Mouse (Mus musculus) liver, embryonic 11.5 days (tissue): ENCODE results near the gene Gtf2f2. TPM values are rescaled to one million over a fixed set of nuclear protein-coding genes. Genes with fewer than 3 reads are reported as not detected.
"Not testable (repeated sequence)": the region's sequence is repeated elsewhere in the genome, so short reads cannot be mapped to it uniquely, and the experiment has no call there.

Experiments used
- ATAC-seq: fragments of 200-750 bp; cut with Nextera tagmentation; replicated peaks from 2 replicates; pipeline ENCODE4 v1.8.0; 2017; ENCODE audit warnings: moderate number of reproducible peaks, mild to moderate bottlenecking, moderate TSS enrichment, moderate library complexity; ENCODE audit not compliant: low FRiP score
- DNase-seq: peaks from one replicate; pipeline ENCODE4 v3.0.0-alpha.2; 2017; ENCODE audit warnings: low spot score
- H3K27ac ChIP-seq: fragments of 300-500 bp; sonication (generic); 2 replicates; pipeline ENCODE4 v1.5.1; 2014; ENCODE audit warnings: mild to moderate bottlenecking, low read depth, low read length, control low read depth
- H3K27me3 ChIP-seq: fragments of 300-500 bp; sonication (generic); replicated peaks from 2 replicates; pipeline ENCODE4 v1.6.1; 2014; ENCODE audit warnings: low read length, mixed read lengths; ENCODE audit not compliant: control insufficient read depth, insufficient read depth
- H3K36me3 ChIP-seq: fragments of 300-500 bp; sonication (generic); 2 replicates; pipeline ENCODE4 v1.6.1; 2014; ENCODE audit warnings: mild to moderate bottlenecking, low read length, moderate library complexity, mixed read lengths; ENCODE audit not compliant: control insufficient read depth, insufficient read depth
- H3K4me1 ChIP-seq: fragments of 300-500 bp; sonication (generic); replicated peaks from 2 replicates; pipeline ENCODE4 v1.6.1; 2014; ENCODE audit warnings: low read length, mixed read lengths; ENCODE audit not compliant: control insufficient read depth, insufficient read depth
- H3K4me2 ChIP-seq: fragments of 300-500 bp; sonication (generic); 2 replicates; pipeline ENCODE4 v1.6.1; 2014; ENCODE audit warnings: mild to moderate bottlenecking, control low read depth, moderate library complexity
- H3K4me3 ChIP-seq: fragments of 300-500 bp; sonication (generic); 2 replicates; pipeline ENCODE4 v1.5.1; 2014; ENCODE audit warnings: low read depth, low read length, control low read depth
- H3K9ac ChIP-seq: fragments of 300-500 bp; sonication (generic); 2 replicates; pipeline ENCODE4 v1.6.1; 2014; ENCODE audit warnings: low read depth, low read length, control low read depth
- H3K9me3 ChIP-seq: fragments of 300-500 bp; sonication (generic); 2 replicates; pipeline ENCODE4 v1.6.1; 2016; ENCODE audit warnings: low read length, inconsistent platforms, mixed read lengths; ENCODE audit not compliant: control insufficient read depth
- WGBS: fragments of 180-500 bp; shearing (Covaris S2); extraction: QIAGEN DNeasy Blood & Tissue Kit; methylation state at CpG from one replicate; pipeline ENCODE4 v1.1.7; 2014; 5-methylcytosine and 5-hydroxymethylcytosine counted together
- polyA plus RNA-seq: library from polyadenylated mRNA; unstranded; fragments of >200 nt; fragmentation: Nextera tagmentation; extraction: Ambion mirVana; gene quantifications from 2 replicates; pipeline ENCODE4 v1.2.1, GENCODE M21; 2014

Gtf2f2 gene
- polyA plus RNA-seq, 1 experiment from 2014 or later, result 56.9 TPM

DNA sequence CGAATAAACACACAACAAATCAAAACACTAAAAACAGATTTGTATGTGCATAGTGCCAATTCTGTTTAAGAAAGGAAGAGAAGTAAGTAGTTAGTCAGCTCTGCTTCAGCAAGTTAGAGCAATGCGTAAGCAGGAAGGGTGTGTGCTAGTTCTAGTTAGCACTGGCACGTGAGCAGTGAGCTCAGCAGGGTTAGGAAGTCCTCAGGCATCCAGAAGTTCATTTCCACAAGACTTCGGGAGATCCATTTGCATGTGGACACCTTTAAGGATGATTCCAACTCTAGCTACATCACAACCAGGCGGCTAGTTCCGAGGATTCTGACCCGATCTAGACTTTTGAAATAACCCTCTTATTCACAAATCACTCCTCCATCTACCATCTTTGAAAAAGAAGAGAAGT, 55.9 kb downstream of the Gtf2f2 start, which contains the start of gene Kctd4:
Kctd4 (plus strand) TSS at position 244 of the 400 bp plus-strand sequence.
- Histone ChIP-seq H3K27ac (no peak within 1 kb of the TSS), H3K27me3 (no peaks in the 10 kb centered on the region), H3K4me2 (no peak within 1 kb of the TSS), H3K4me1 (no peaks in the 10 kb centered on the region), H3K4me3 (no peak within 1 kb of the TSS), H3K36me3 (no peaks in the 10 kb centered on the region), H3K9ac (no peak within 1 kb of the TSS), H3K9me3 (no peaks in the 10 kb centered on the region)
- DNase-seq, result no peak
- no peak for ATAC-seq
- 90% methylated on average over 7 of the region's 7 CpGs for WGBS

DNA sequence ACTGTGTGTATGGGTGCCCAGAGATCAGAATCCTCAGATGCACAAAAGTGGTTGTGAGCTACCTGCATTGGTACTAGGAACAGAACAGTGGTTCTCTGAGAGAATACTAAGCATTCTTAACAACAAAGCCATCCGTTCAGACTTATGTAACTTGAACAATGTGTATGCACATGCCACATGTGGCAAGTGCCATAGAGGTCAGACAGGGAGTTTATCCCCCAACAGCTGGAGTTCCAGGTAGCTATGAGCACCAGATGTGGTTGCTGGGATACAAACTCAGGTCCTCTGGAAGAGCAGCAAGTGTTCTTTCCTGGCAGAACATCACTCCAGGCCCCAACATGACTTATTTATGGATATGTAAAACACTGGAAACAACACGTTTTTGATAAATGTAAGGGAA, 57.7 kb downstream of the Gtf2f2 start:
- Histone ChIP-seq H3K4me2 (no peak overlapping the region), H3K9me3 (no peaks in the 10 kb centered on the region), H3K27ac (no peak overlapping the region), H3K27me3 (no peaks in the 10 kb centered on the region), H3K4me1 (no peaks in the 10 kb centered on the region), H3K36me3 (0 out of 2 replicates have a peak, but pooled peaks cover 2% of the 10 kb centered on the region), H3K4me3 (no peak overlapping the region), H3K9ac (no peak overlapping the region)
- no peak for DNase-seq
- WGBS, result 79% methylated on average over 2 of the region's 2 CpGs
- ATAC-seq, result no peak

DNA sequence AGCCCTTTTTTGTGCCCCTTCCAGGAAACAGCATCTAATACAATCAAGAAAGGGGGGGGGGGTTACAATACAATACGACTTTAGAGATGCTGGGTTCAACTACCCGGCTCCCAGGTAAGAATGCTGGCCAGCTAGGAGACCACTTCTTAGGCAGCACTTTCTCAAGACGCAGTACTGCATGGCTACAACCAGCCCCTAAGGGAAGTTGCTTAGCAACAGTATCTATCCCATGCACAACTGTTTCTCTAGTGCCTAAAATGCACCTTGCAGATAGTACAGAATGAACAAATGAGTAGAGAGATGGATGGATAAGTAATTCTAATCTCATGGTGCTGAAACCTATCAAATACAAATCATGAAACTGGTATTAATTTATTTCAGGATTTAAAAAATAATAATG, 63.0 kb downstream of the Gtf2f2 start:
- Histone ChIP-seq H3K9me3 (no peaks in the 10 kb centered on the region), H3K27me3 (no peaks in the 10 kb centered on the region), H3K4me3 (no peak overlapping the region), H3K9ac (no peak overlapping the region), H3K4me1 (no peaks in the 10 kb centered on the region), H3K36me3 (0 out of 2 replicates have a peak, but pooled peaks cover 2% of the 10 kb centered on the region), H3K4me2 (no peak overlapping the region), H3K27ac (no peak overlapping the region)
- no peak for DNase-seq
- ATAC-seq, result no peak; the same call in 1 of the 2 replicates
- WGBS, result 69% methylated on average over 3 of the region's 3 CpGs

DNA sequence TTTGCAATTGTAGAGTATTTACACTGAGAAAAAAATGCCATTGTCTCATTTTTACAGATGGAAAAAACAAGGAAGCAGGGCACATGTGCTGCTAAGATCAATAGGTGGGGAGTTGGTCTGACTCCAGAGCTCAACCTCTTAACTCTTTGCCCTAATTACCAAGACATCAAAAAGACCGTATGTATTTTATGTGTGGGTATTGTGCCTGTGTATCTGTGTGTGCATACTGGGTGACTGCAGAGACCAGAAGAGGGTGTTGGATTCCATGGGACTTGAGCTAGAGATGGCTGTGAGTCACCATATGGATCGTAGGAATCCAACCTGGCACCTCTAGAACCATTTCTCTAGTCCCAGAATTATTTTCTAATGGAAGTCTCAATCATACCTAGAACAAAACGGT, 68.3 kb downstream of the Gtf2f2 start:
- ATAC-seq (no peak), DNase-seq (no peak)
- Histone ChIP-seq H3K36me3 (no peaks in the 10 kb centered on the region), H3K9me3 (no peaks in the 10 kb centered on the region), H3K4me2 (no peak overlapping the region), H3K9ac (no peak overlapping the region), H3K4me3 (no peak overlapping the region), H3K27ac (no peak overlapping the region), H3K4me1 (no peaks in the 10 kb centered on the region), H3K27me3 (no peaks in the 10 kb centered on the region)
- 88% methylated on average over 3 of the region's 3 CpGs for WGBS

DNA sequence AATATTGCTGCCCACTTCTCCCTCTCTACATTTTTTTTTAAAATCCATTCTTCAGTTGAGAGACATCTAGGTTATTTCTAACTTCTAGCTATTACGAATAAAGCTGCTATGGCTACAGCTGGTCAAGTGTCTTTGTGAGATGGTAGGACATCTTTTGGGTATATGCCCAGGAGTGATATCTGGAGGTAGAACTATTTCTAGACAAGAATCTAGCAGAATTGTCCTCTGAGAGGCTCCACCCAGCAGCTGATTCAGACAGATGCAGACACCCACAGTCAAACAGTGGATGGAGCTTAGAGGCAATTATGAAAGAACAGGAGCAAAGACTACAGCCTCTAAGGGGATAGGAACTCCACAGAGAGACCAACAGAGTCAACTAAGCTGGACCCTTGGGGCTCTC, 69.2 kb downstream of the Gtf2f2 start:
- Histone ChIP-seq H3K4me1 (no peaks in the 10 kb centered on the region), H3K9me3 (no peaks in the 10 kb centered on the region), H3K9ac (no peak overlapping the region), H3K4me2 (no peak overlapping the region), H3K36me3 (no peaks in the 10 kb centered on the region), H3K4me3 (no peak overlapping the region), H3K27ac (no peak overlapping the region), H3K27me3 (no peaks in the 10 kb centered on the region)
- DNase-seq (no peak), ATAC-seq (no peak)
- WGBS, result 95% methylated on average over 1 of the region's 1 CpGs

DNA sequence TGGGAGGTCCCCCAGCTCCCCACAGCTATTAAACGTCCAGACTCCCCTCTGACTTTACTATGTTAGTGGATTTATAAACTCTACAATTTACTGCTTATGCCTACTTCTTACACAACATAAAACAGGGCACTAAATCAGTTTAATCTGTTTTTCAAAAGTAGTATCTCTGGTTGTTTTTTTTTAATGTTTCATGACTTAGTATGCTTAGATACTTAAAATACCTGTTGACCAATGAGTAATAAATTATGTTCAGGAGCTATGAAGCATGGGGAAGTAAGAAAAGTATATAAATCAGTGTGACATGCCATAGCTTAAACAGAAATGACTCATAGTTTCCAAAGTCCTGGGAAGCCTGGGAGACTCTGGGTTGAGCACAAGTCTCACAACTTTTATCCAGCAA, 73.0 kb downstream of the Gtf2f2 start:
- H3K36me3 ChIP-seq, result no peaks in the 10 kb centered on the region
- no peaks in the 10 kb centered on the region for H3K27me3 ChIP-seq
- DNase-seq (no peak), ATAC-seq (no peak)
- H3K27ac ChIP-seq, result no peak overlapping the region
- H3K9me3 ChIP-seq, result no peaks in the 10 kb centered on the region
- no peaks in the 10 kb centered on the region for H3K4me1 ChIP-seq
- no peak overlapping the region for H3K4me3 ChIP-seq
- no peak overlapping the region for H3K9ac ChIP-seq
- no peak overlapping the region for H3K4me2 ChIP-seq
- WGBS, result 74% methylated on average over 1 of the region's 1 CpGs

DNA sequence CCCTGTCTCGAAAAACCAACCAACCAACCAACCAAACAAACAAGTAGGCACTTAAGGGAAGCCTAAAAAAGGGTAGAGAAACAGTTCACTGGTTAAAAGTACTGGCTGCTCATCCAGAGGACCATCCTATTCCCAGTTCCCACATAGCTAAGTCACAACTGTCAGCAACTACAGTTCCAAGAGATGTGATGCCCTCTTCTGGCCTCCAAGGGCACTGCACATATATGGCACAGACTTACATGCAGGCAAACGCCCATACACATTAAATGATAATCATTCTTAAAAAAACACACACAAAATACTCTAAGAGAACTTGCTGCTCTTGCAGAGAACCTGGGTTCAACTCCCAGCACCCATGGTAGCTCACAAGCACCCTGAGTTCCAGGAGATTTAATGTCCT, 76.3 kb downstream of the Gtf2f2 start:
- ATAC-seq (no peak), DNase-seq (no peak)
- H3K4me2 ChIP-seq, result no peak overlapping the region
- no peak overlapping the region for H3K9ac ChIP-seq
- no peaks in the 10 kb centered on the region for H3K9me3 ChIP-seq
- WGBS, result 89% methylated on average over 2 of the region's 2 CpGs
- H3K36me3 ChIP-seq, result no peaks in the 10 kb centered on the region
- no peak overlapping the region for H3K27ac ChIP-seq
- no peak overlapping the region for H3K4me3 ChIP-seq
- no peaks in the 10 kb centered on the region for H3K4me1 ChIP-seq
- H3K27me3 ChIP-seq, result no peaks in the 10 kb centered on the region

DNA sequence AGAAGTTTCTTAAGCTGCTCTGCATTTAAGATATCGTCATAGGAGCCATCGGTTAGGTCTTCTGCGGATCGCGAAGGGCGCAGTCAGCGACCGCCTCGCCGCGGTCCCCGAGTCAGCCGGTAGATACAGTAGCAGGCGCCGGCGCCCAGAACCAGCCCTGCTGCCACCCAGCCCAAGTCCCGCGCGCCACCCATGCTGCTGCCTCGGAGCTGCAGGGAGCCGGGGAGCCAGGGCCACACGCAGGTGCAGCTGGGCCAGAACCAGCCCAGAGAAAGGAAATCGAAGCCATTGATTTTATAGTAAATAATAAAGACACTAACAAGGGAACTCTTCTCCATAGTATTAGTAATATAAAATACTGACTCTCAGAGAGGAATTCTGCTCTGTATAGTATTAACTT, 79.4 kb downstream of the Gtf2f2 start:
- no peak overlapping the region for H3K4me2 ChIP-seq
- no peaks in the 10 kb centered on the region for H3K9me3 ChIP-seq
- no peak overlapping the region for H3K9ac ChIP-seq
- no peak overlapping the region for H3K4me3 ChIP-seq
- no peak for DNase-seq
- ATAC-seq, result no peak
- H3K27me3 ChIP-seq, result no peaks in the 10 kb centered on the region
- no peaks in the 10 kb centered on the region for H3K36me3 ChIP-seq
- no peaks in the 10 kb centered on the region for H3K4me1 ChIP-seq
- WGBS, result 95% methylated on average over 23 of the region's 23 CpGs
- no peak overlapping the region for H3K27ac ChIP-seq

DNA sequence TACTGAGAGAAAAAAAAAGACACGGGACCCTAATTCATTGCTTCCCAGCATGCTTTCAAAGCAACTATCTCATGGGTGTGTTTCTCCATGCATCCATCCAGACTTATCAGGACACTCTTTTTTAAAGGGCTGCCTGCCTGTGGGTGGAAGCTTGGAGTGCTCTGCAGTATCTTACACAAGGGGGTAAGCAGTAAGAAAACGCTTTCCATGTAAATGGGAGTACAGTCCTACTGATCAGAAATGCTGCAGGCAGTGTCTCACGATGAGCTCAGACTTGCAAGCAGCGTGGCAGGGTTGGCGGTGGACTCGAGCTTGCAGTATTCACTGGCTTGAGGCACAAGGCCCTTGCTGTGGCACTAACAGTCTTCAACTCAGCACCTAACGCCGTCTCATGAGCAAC, 81.0 kb downstream of the Gtf2f2 start:
- WGBS, result 95% methylated on average over 8 of the region's 8 CpGs
- H3K27ac ChIP-seq, result not testable (repeated sequence)

More for the DNA sequence above, 81.0 kb downstream of the Gtf2f2 start:
- DNase-seq, H3K9ac ChIP-seq, H3K4me3 ChIP-seq, H3K9me3 ChIP-seq, H3K27me3 ChIP-seq, H3K4me2 ChIP-seq, H3K36me3 ChIP-seq, ATAC-seq, H3K4me1 ChIP-seq: not testable (repeated sequence)
